Mouse (Mus musculus) Patski (cell line): ENCODE measurements around the gene 2900011O08Rik. TPM values are rescaled to one million over a fixed set of nuclear protein-coding genes. Genes with fewer than 3 reads are reported as not detected.
A peak's percentile ranks its signal among the peaks of the same experiment; 100 is the strongest.

Experiments used
- ATAC-seq: fragments of 100-300 bp; one replicate; pipeline ENCODE4 v1.8.0; 2021
- CTCF ChIA-PET: fragments of 350-600 bp; sonication (Branson Sonifier 250); formaldehyde crosslinking; loops from one replicate; lab custom pipeline; 2022; ENCODE audit warnings: inconsistent platforms; lab: Charles Lee
- POLR2A ChIA-PET: fragments of 350-600 bp; sonication (Branson Sonifier 250); formaldehyde crosslinking; loops from one replicate; lab custom pipeline; 2022; ENCODE audit warnings: antibody characterized with exemption, inconsistent platforms; lab: Charles Lee
- DNase-seq: peaks from one replicate; pipeline ENCODE4 v3.0.0-alpha.2; 2011; ENCODE audit warnings: low read depth, low spot score
- H3K27me3 ChIP-seq: fragments of 371-371 bp; one replicate; pipeline ENCODE4 v1.5.1; 2021
- CTCF ChIP-seq: fragments of 100-300 bp; IDR thresholded peaks from one replicate; pipeline ENCODE4 v1.5.1; 2021
- in situ Hi-C: fragments of 300-500 bp; cut with MboI; formaldehyde crosslinking; loops from 3 replicates; pipeline ENCODE4 v1.11.1; 2018; ENCODE audit warnings: low pct_unique_long_range_greater_than_20kb, mixed read lengths
- polyA plus RNA-seq: library from polyadenylated mRNA; unstranded; gene quantifications from one replicate; pipeline ENCODE4 v1.2.3, GENCODE M21; 2021

The 2900011O08Rik gene
- polyA plus RNA-seq, 1 experiment from 2014 or later, result 0.04 TPM

- ChIA-PET POLR2A (no interaction called here), CTCF (no interaction called here)
- ATAC-seq (no peak), DNase-seq (no peak)
- no peak for TF ChIP-seq CTCF
- in situ Hi-C loops, result no loop called here
- H3K27me3 ChIP-seq, result no peaks in the 10 kb centered on the region
These were observed 123.3 kb downstream of the 2900011O08Rik start for GRCm38 (mm10) chr16:14109651-14110230.

- in situ Hi-C loops, result no loop called here
- no peak for ATAC-seq
- DNase-seq, result peak; percentile 22
- CTCF ChIA-PET, result no interaction called here
- POLR2A ChIA-PET, result no interaction called here
- no peak for TF ChIP-seq CTCF
- no peaks in the 10 kb centered on the region for H3K27me3 ChIP-seq
These were observed 124.5 kb downstream of the 2900011O08Rik start for GRCm38 (mm10) chr16:14110922-14111321.

- TF ChIP-seq CTCF, result peak; percentile 40
- ATAC-seq (no peak), DNase-seq (no peak)
- CTCF ChIA-PET, result interaction anchor here (1.3 kb wide), 1 partner anchor 11 kb away, joined by 3 read pairs; no protein-coding TSS in a partner anchor
- POLR2A ChIA-PET, result no interaction called here
- in situ Hi-C loops, result no loop called here
- no peaks in the 10 kb centered on the region for H3K27me3 ChIP-seq
These were observed 125.7 kb downstream of the 2900011O08Rik start for GRCm38 (mm10) chr16:14112133-14112532.

GRCm38 (mm10) chr16:14112742-14113141 lies 126.3 kb downstream of the 2900011O08Rik start:
- no peaks in the 10 kb centered on the region for H3K27me3 ChIP-seq
- CTCF ChIA-PET, result interaction anchor here (1.3 kb wide), 1 partner anchor 11 kb away, joined by 3 read pairs; no protein-coding TSS in a partner anchor
- in situ Hi-C loops, result no loop called here
- DNase-seq (no peak), ATAC-seq (no peak)
- POLR2A ChIA-PET, result no interaction called here
- TF ChIP-seq CTCF, result no peak

- ChIA-PET POLR2A (no interaction called here), CTCF (no interaction called here)
- TF ChIP-seq CTCF, result no peak
- DNase-seq (no peak), ATAC-seq (no peak)
- H3K27me3 ChIP-seq, result no peaks in the 10 kb centered on the region
- in situ Hi-C loops, result no loop called here
These were observed 130.9 kb downstream of the 2900011O08Rik start for GRCm38 (mm10) chr16:14117299-14117698.

- no peak for ATAC-seq
- POLR2A ChIA-PET, result no interaction called here
- no peak for DNase-seq
- no peaks in the 10 kb centered on the region for H3K27me3 ChIP-seq
- no peak for TF ChIP-seq CTCF
- CTCF ChIA-PET, result interaction anchor here (1.7 kb wide), 1 partner anchor 9 kb away, joined by 6 read pairs; no protein-coding TSS in a partner anchor
- in situ Hi-C loops, result loop anchor here (10.0 kb wide), 1 partner anchor 206 kb away; no protein-coding TSS in a partner anchor
These were observed 134.5 kb downstream of the 2900011O08Rik start for GRCm38 (mm10) chr16:14120941-14121340.

- in situ Hi-C loops, result loop anchor here (10.0 kb wide), 1 partner anchor 207 kb away; no protein-coding TSS in a partner anchor
- H3K27me3 ChIP-seq, result no peaks in the 10 kb centered on the region
- TF ChIP-seq CTCF, result no peak
- no peak for DNase-seq
- CTCF ChIA-PET, result no interaction called here
- POLR2A ChIA-PET, result no interaction called here
- no peak for ATAC-seq
These were observed 135.2 kb downstream of the 2900011O08Rik start for GRCm38 (mm10) chr16:14121563-14121962.

- ATAC-seq (no peak), DNase-seq (no peak)
- in situ Hi-C loops, result loop anchor here (10.0 kb wide), 1 partner anchor 208 kb away; no protein-coding TSS in a partner anchor
- peak; percentile 30 for TF ChIP-seq CTCF
- H3K27me3 ChIP-seq, result no peaks in the 10 kb centered on the region
- CTCF ChIA-PET, result interaction anchor here (1.3 kb wide), 1 partner anchor 11 kb away, joined by 3 read pairs; no protein-coding TSS in a partner anchor
- POLR2A ChIA-PET, result no interaction called here
These were observed 136.2 kb downstream of the 2900011O08Rik start for GRCm38 (mm10) chr16:14122586-14122985.

GRCm38 (mm10) chr16:14123901-14124300 lies 137.5 kb downstream of the 2900011O08Rik start:
- no peaks in the 10 kb centered on the region for H3K27me3 ChIP-seq
- POLR2A ChIA-PET, result no interaction called here
- CTCF ChIA-PET, result interaction anchor here (0.9 to 1.3 kb wide), 2 partner anchors 10 to 12 kb away, joined by 3 read pairs; no protein-coding TSS in a partner anchor
- ATAC-seq (no peak), DNase-seq (no peak)
- in situ Hi-C loops, result loop anchor here (10.0 kb wide), 1 partner anchor 209 kb away; no protein-coding TSS in a partner anchor
- TF ChIP-seq CTCF, result no peak

GRCm38 (mm10) chr16:14124709-14125108 lies 138.3 kb downstream of the 2900011O08Rik start:
- DNase-seq (no peak), ATAC-seq (no peak)
- ChIA-PET CTCF (interaction anchor here (2.1 kb wide), 1 partner anchor 23 kb away, joined by 6 read pairs; no protein-coding TSS in a partner anchor), POLR2A (no interaction called here)
- in situ Hi-C loops, result loop anchor here (10.0 kb wide), 1 partner anchor 210 kb away; no protein-coding TSS in a partner anchor
- no peaks in the 10 kb centered on the region for H3K27me3 ChIP-seq
- no peak for TF ChIP-seq CTCF

GRCm38 (mm10) chr16:14125253-14125652 lies 138.8 kb downstream of the 2900011O08Rik start:
- CTCF ChIA-PET, result interaction anchor here (2.1 kb wide), 1 partner anchor 22 kb away, joined by 6 read pairs; no protein-coding TSS in a partner anchor
- in situ Hi-C loops, result loop anchor here (10.0 kb wide), 1 partner anchor 210 kb away; no protein-coding TSS in a partner anchor
- H3K27me3 ChIP-seq, result no peaks in the 10 kb centered on the region
- no peak for ATAC-seq
- POLR2A ChIA-PET, result no interaction called here
- no peak for TF ChIP-seq CTCF
- DNase-seq, result no peak
